Mouse (Mus musculus) midbrain, postnatal 0 days (tissue): ENCODE data around the gene Ets2. TPM values are rescaled to one million over a fixed set of nuclear protein-coding genes. Genes with fewer than 3 reads are reported as not detected.

ENCODE experiments used
- ATAC-seq: fragments of 200-750 bp; cut with Nextera tagmentation; 2 replicates; pipeline ENCODE4 v1.8.0; 2017; ENCODE audit warnings: moderate number of reproducible peaks, mild to moderate bottlenecking, moderate TSS enrichment, moderate library complexity; ENCODE audit not compliant: low FRiP score
- DNase-seq: peaks from one replicate; pipeline ENCODE4 v3.0.0-alpha.2; 2015; ENCODE audit warnings: low spot score
- H3K27ac ChIP-seq: fragments of 300-500 bp; sonication (generic); 2 replicates; pipeline ENCODE4 v1.5.1; 2014; ENCODE audit warnings: low read depth, mild to moderate bottlenecking, low read length, mixed read lengths
- H3K27me3 ChIP-seq: fragments of 300-500 bp; sonication (generic); 2 replicates; pipeline ENCODE4 v1.6.1; 2014; ENCODE audit warnings: low read length, control low read depth, mixed read lengths; ENCODE audit not compliant: insufficient read depth
- H3K36me3 ChIP-seq: fragments of 300-500 bp; sonication (generic); 2 replicates; pipeline ENCODE4 v1.6.1; 2014; ENCODE audit warnings: low read length, control low read depth, mixed read lengths; ENCODE audit not compliant: insufficient read depth
- H3K4me1 ChIP-seq: fragments of 300-500 bp; sonication (generic); 2 replicates; pipeline ENCODE4 v1.6.1; 2014; ENCODE audit warnings: mild to moderate bottlenecking, control low read depth, antibody characterized with exemption, low read length, mixed read lengths; ENCODE audit not compliant: insufficient read depth
- H3K4me2 ChIP-seq: fragments of 300-500 bp; sonication (generic); 2 replicates; pipeline ENCODE4 v1.6.1; 2014; ENCODE audit warnings: low read depth, mild to moderate bottlenecking, low read length, mixed read lengths; ENCODE audit not compliant: poor library complexity, severe bottlenecking
- H3K4me3 ChIP-seq: fragments of 300-500 bp; sonication (generic); 2 replicates; pipeline ENCODE4 v1.5.1; 2014; ENCODE audit warnings: low read depth, mild to moderate bottlenecking, low read length, moderate library complexity
- H3K9ac ChIP-seq: fragments of 300-500 bp; sonication (generic); replicated peaks from 2 replicates; pipeline ENCODE4 v1.6.1; 2014; ENCODE audit warnings: mild to moderate bottlenecking, low read length, moderate library complexity, mixed read lengths; ENCODE audit not compliant: poor library complexity, severe bottlenecking
- H3K9me3 ChIP-seq: fragments of 300-500 bp; sonication (generic); 2 replicates; pipeline ENCODE4 v1.6.1; 2016; ENCODE audit warnings: low read length, control low read depth
- CTCF ChIP-seq: IDR thresholded peaks from 2 replicates; pipeline ENCODE4 v1.5.1; 2016; ENCODE audit warnings: antibody characterized with exemption, mild to moderate bottlenecking
- WGBS: fragments of 180-500 bp; shearing (Covaris S2); extraction: QIAGEN DNeasy Blood & Tissue Kit; methylation state at CpG from one replicate; pipeline ENCODE4 v1.1.7; 2014; 5-methylcytosine and 5-hydroxymethylcytosine counted together
- polyA plus RNA-seq: library from polyadenylated mRNA; unstranded; fragments of >200 nt; fragmentation: Nextera tagmentation; extraction: Ambion mirVana; gene quantifications from 2 replicates; pipeline ENCODE4 v1.2.1, GENCODE M21; 2015
- total RNA-seq: library from RNA; depleted of rRNA; stranded (reverse); fragments of >200 nt; gene quantifications from 2 replicates; pipeline ENCODE4 v1.2.3, GENCODE M21; 2014

The Ets2 gene
- total and polyA plus RNA-seq, 2 experiments from 2014 or later: 16.5 to 19.0 TPM

GRCm38 (mm10) chr16:95686246-95686645 is 15.6 kb upstream of the Ets2 start:
- TF ChIP-seq CTCF: no peak
- Histone ChIP-seq H3K36me3 (no peaks in the 10 kb centered on the region), H3K4me1 (no peaks in the 10 kb centered on the region), H3K9ac (no peak overlapping the region), H3K9me3 (no peaks in the 10 kb centered on the region), H3K4me3 (no peak overlapping the region), H3K27ac (no peak overlapping the region), H3K27me3 (no peaks in the 10 kb centered on the region), H3K4me2 (no peak overlapping the region)
- WGBS: 51% methylated on average over 6 of the region's 6 CpGs
- ATAC-seq: no peak
- no peak for DNase-seq

GRCm38 (mm10) chr16:95686901-95687300 is 15.0 kb upstream of the Ets2 start:
- Histone ChIP-seq H3K27ac (no peak overlapping the region), H3K9me3 (no peaks in the 10 kb centered on the region), H3K4me3 (no peak overlapping the region), H3K4me2 (no peak overlapping the region), H3K27me3 (no peaks in the 10 kb centered on the region), H3K4me1 (no peaks in the 10 kb centered on the region), H3K36me3 (no peaks in the 10 kb centered on the region), H3K9ac (no peak overlapping the region)
- whole genome bisulfite sequencing: 97% methylated on average over 8 of the region's 8 CpGs
- ATAC-seq: no peak
- no peak for DNase-seq
- TF ChIP-seq CTCF: no peak

- ATAC-seq (no peak), DNase-seq (no peak)
- Histone ChIP-seq H3K27me3 (no peaks in the 10 kb centered on the region), H3K9ac (no peak overlapping the region), H3K4me1 (no peaks in the 10 kb centered on the region), H3K4me2 (no peak overlapping the region), H3K27ac (no peak overlapping the region), H3K9me3 (no peaks in the 10 kb centered on the region), H3K4me3 (no peak overlapping the region), H3K36me3 (no peaks in the 10 kb centered on the region)
- TF ChIP-seq CTCF: no peak
- 78% methylated on average over 4 of the region's 4 CpGs for WGBS
These were observed 13.9 kb upstream of the Ets2 start for GRCm38 (mm10) chr16:95688010-95688409.

GRCm38 (mm10) chr16:95696599-95696998 is 5.3 kb upstream of the Ets2 start:
- no peaks in the 10 kb centered on the region for H3K9me3 ChIP-seq
- TF ChIP-seq CTCF: no peak
- H3K9ac ChIP-seq: no peak overlapping the region
- peaks cover 7% of the 10 kb centered on the region; the same call in 1 of the 2 replicates for H3K4me1 ChIP-seq
- no peak for DNase-seq
- no peak overlapping the region for H3K4me3 ChIP-seq
- H3K4me2 ChIP-seq: no peak overlapping the region
- 56% methylated on average over 6 of the region's 6 CpGs for WGBS
- H3K27ac ChIP-seq: no peak overlapping the region
- ATAC-seq: no peak
- H3K27me3 ChIP-seq: no peaks in the 10 kb centered on the region
- no peaks in the 10 kb centered on the region for H3K36me3 ChIP-seq

- Histone ChIP-seq H3K4me2 (no peak overlapping the region), H3K4me3 (no peak overlapping the region), H3K9me3 (no peaks in the 10 kb centered on the region), H3K9ac (no peak overlapping the region), H3K36me3 (no peaks in the 10 kb centered on the region), H3K27ac (no peak overlapping the region), H3K4me1 (peaks cover 18% of the 10 kb centered on the region), H3K27me3 (no peaks in the 10 kb centered on the region)
- no peak for TF ChIP-seq CTCF
- WGBS: 66% methylated on average over 3 of the region's 3 CpGs
- no peak for ATAC-seq
- DNase-seq: no peak
These were observed 2.2 kb upstream of the Ets2 start for GRCm38 (mm10) chr16:95699721-95700120.

- DNase-seq: no peak
- Histone ChIP-seq H3K9me3 (no peaks in the 10 kb centered on the region), H3K27me3 (no peaks in the 10 kb centered on the region), H3K4me2 (no peak overlapping the region), H3K27ac (no peak overlapping the region), H3K4me3 (no peak overlapping the region), H3K36me3 (no peaks in the 10 kb centered on the region), H3K4me1 (peaks cover 19% of the 10 kb centered on the region), H3K9ac (no peak overlapping the region)
- TF ChIP-seq CTCF: no peak
- 62% methylated on average over 7 of the region's 7 CpGs for WGBS
- ATAC-seq: no peak
These were observed 1.7 kb upstream of the Ets2 start for GRCm38 (mm10) chr16:95700224-95700623.
